Mouse (Mus musculus): ENCODE results near the gene Ptbp3. TPM values are rescaled to one million over a fixed set of nuclear protein-coding genes. Genes with fewer than 3 reads are reported as not detected.

Gene Ptbp3
- polyA plus RNA-seq, 1 experiment from 2014 or later: 39.9 TPM

DNA sequence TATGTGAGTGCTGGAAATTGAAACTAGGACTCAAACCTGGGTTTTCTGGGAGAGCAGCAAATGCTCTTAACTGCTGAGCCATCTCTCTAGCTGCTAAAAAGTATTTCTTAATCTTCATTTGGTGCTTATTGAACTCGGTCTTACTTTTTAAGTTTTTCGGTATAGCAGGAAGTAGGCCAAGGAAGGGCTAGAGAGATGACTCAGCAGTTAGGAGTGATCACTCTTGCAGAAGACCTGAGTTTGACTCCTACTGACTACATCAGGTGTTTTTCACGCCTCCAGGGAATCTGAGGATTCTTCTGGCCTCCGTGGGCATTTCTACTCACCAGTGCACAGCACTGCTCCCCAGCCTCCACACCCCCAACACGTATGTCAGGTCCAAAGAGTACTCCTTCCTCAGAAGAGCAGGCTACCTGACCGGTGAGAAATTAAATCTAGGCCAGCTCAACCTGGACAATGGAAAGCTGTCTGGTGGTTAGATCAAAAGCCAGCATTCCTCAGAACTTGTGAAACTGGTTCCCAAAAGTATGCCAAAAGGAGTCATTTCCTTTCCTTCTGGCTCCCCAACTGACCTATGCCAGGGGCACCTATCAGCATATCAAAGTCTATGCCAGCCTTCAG, 98.8 kb downstream of the Ptbp3 start:
- Histone ChIP-seq H3K4me1 (replicated peaks) (no peaks in the 10 kb centered on the region), H3K27ac (no peak overlapping the region), H3K9ac (replicated peaks) (no peak overlapping the region), H3K36me3 (no peaks in the 10 kb centered on the region), H3K9me3 (no peaks in the 10 kb centered on the region), H3K4me2 (no peak overlapping the region), H3K27me3 (no peaks in the 10 kb centered on the region), H3K4me3 (replicated peaks) (no peak overlapping the region)
- WGBS: 82% methylated on average over 6 of the region's 6 CpGs
- ATAC-seq (ENCODE audit: insufficient number of reproducible peaks, insufficient read depth, low FRiP score, low TSS enrichment, low read depth): no peak

DNA sequence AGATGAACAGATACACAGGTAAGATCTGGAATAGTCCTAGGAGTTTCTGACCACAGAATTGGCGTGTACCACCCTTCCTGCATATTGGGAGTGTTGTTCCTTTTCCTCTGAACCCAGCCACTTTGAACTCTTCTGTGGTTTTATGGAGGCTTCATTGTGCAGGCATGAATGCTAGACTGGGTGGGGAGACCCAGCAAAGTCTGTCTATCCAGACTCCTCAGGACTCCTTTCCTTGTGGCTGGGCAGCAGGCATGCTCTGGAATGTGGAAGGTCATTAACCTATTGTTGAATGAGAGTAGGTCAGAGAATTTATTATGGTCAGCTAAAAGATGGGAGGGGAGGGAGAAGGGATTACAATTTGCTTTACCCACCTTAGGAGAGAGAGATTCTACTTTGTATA, 101.9 kb downstream of the Ptbp3 start:
- H3K4me1 ChIP-seq (replicated peaks): no peaks in the 10 kb centered on the region
- no peaks in the 10 kb centered on the region for H3K27me3 ChIP-seq
- WGBS: 85% methylated on average over 1 of the region's 1 CpGs
- H3K36me3 ChIP-seq: no peaks in the 10 kb centered on the region
- no peak overlapping the region for H3K27ac ChIP-seq
- ATAC-seq (ENCODE audit: insufficient number of reproducible peaks, insufficient read depth, low FRiP score, low TSS enrichment, low read depth): no peak
- no peak overlapping the region for H3K4me2 ChIP-seq
- H3K9ac ChIP-seq (replicated peaks): no peak overlapping the region
- no peaks in the 10 kb centered on the region for H3K9me3 ChIP-seq
- H3K4me3 ChIP-seq (replicated peaks): no peak overlapping the region

DNA sequence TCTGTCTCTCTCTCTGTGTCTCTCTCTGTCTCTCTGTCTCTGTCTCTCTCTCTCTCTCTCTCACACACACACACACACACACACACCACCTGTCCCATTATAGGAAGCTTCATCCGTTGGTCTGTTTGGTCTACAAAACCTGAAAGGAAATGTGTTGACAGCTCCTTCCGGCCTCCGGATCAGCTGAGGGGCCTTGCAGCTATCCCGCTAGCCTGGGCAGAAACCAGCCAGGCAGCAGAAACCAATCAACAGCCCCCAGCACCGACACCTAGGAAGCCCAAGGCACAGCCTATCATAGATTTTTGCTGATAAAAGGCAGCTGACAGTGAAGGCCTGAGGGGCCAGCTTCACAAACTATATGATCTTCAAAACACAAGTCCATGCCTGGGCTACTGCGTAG, 103.6 kb downstream of the Ptbp3 start:
- H3K9me3 ChIP-seq: no peaks in the 10 kb centered on the region
- no peak overlapping the region for H3K4me3 ChIP-seq (replicated peaks)
- WGBS: 55% methylated on average over 6 of the region's 6 CpGs

DNA sequence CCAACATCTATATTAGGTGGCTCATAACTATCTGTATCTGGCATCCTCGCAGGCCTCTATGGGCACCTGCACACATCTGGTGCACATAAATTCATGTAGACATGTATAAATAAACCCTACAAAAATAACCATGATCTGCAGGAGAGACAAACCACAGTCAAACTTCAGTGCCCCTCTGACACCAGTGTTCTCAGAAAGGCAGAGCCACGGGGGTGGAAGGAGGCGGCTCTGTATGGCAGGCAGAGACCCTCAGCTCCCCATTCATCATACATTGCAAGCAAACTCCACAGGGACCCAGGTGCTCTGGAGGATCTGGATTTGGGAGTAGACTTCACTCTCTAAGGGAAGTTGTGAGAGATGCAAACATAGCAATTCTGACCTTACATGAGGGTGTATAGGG, 104.2 kb downstream of the Ptbp3 start:
- Histone ChIP-seq H3K36me3 (no peaks in the 10 kb centered on the region), H3K4me1 (replicated peaks) (no peaks in the 10 kb centered on the region), H3K27me3 (peaks cover 8% of the 10 kb centered on the region), H3K4me2 (no peak overlapping the region), H3K9ac (replicated peaks) (no peak overlapping the region), H3K4me3 (replicated peaks) (no peak overlapping the region), H3K27ac (no peak overlapping the region), H3K9me3 (no peaks in the 10 kb centered on the region)
- no peak for ATAC-seq (ENCODE audit: insufficient number of reproducible peaks, insufficient read depth, low FRiP score, low TSS enrichment, low read depth)
- WGBS: 81% methylated on average over 3 of the region's 3 CpGs

More for the DNA sequence above, 103.6 kb downstream of the Ptbp3 start:
- Histone ChIP-seq H3K27ac (no peak overlapping the region), H3K9ac (replicated peaks) (no peak overlapping the region), H3K4me1 (replicated peaks) (no peaks in the 10 kb centered on the region), H3K4me2 (no peak overlapping the region), H3K36me3 (no peaks in the 10 kb centered on the region), H3K27me3 (peaks cover 3% of the 10 kb centered on the region)
- ATAC-seq (ENCODE audit: insufficient number of reproducible peaks, insufficient read depth, low FRiP score, low TSS enrichment, low read depth): no peak

DNA sequence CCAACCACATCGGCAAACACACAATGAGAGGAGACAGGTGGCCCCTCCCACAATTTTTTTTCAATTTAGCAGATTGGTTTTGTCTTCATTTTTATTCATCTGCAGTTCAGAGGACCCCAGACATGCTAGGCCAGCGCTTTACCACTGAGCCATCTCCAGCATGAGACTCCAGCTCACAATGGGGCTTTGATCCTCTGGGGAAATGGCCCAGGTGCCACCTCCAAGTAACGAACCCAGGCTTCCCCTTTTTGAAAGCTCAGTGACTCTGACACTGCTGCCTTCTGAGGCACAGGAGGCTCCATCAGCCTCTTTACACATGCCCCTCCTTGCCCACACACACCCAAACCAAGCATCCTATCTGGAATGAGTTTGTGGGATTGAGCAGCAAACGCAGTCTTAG, 105.1 kb downstream of the Ptbp3 start:
- Histone ChIP-seq H3K4me3 (replicated peaks) (no peak overlapping the region), H3K36me3 (no peaks in the 10 kb centered on the region), H3K9ac (replicated peaks) (no peak overlapping the region), H3K4me1 (replicated peaks) (no peaks in the 10 kb centered on the region), H3K9me3 (no peaks in the 10 kb centered on the region), H3K27me3 (peaks cover 14% of the 10 kb centered on the region), H3K4me2 (no peak overlapping the region), H3K27ac (no peak overlapping the region)
- no peak for ATAC-seq (ENCODE audit: insufficient number of reproducible peaks, insufficient read depth, low FRiP score, low TSS enrichment, low read depth)
- WGBS: 74% methylated on average over 4 of the region's 4 CpGs

DNA sequence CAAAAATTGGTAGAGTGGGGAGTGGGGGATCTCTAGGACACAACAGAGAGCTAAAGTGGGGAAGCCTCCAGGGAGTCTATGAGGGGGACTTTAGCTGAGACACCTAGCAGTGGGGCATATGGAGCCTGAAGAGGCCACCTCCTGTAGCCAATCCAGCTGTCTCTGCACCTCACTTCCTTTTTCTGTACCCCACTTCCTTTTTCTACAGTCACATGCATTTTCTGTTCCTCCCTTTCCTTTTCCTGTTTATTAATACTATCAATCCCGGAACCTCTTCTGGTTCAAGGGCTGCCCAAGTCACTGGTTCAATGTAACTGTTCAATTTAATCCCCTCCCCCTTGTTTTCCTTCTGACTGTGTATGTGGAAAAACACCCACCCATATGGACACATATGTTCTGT, 107.9 kb downstream of the Ptbp3 start:
- WGBS: 82% methylated on average over 1 of the region's 1 CpGs
- Histone ChIP-seq H3K4me3 (replicated peaks) (no peak overlapping the region), H3K4me2 (no peak overlapping the region), H3K9me3 (no peaks in the 10 kb centered on the region), H3K9ac (replicated peaks) (no peak overlapping the region), H3K27me3 (peaks cover 38% of the 10 kb centered on the region), H3K36me3 (no peaks in the 10 kb centered on the region), H3K4me1 (replicated peaks) (peaks cover 6% of the 10 kb centered on the region; the same call in 1 of the 2 replicates), H3K27ac (no peak overlapping the region)
- ATAC-seq (ENCODE audit: insufficient number of reproducible peaks, insufficient read depth, low FRiP score, low TSS enrichment, low read depth): no peak

DNA sequence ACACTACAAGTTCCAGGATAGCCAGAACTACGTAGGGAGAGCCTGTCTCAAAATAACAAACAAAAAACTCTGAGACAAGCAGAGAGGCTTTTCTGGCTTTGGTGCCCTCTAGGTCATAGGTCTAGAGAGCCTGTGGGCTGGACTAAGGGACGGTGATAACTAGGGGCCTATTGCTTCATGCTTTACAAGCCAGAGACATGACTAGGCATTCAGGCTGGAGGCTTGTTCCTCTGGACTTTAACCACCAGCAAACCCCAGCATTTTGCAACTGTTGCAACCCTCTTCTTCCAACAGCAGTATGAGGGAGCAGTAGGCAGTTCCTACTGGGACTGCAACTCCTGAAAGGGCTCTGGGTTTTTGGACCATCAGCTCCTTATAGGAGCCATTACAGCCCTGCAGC, 109.2 kb downstream of the Ptbp3 start:
- Histone ChIP-seq H3K4me2 (no peak overlapping the region), H3K9ac (replicated peaks) (no peak overlapping the region), H3K4me3 (replicated peaks) (no peak overlapping the region), H3K36me3 (no peaks in the 10 kb centered on the region), H3K4me1 (replicated peaks) (peaks cover 6% of the 10 kb centered on the region; the same call in 1 of the 2 replicates), H3K9me3 (no peaks in the 10 kb centered on the region), H3K27ac (no peak overlapping the region), H3K27me3 (peaks cover 38% of the 10 kb centered on the region)
- no peak for ATAC-seq (ENCODE audit: insufficient number of reproducible peaks, insufficient read depth, low FRiP score, low TSS enrichment, low read depth)
- 49% methylated on average over 2 of the region's 2 CpGs for WGBS

DNA sequence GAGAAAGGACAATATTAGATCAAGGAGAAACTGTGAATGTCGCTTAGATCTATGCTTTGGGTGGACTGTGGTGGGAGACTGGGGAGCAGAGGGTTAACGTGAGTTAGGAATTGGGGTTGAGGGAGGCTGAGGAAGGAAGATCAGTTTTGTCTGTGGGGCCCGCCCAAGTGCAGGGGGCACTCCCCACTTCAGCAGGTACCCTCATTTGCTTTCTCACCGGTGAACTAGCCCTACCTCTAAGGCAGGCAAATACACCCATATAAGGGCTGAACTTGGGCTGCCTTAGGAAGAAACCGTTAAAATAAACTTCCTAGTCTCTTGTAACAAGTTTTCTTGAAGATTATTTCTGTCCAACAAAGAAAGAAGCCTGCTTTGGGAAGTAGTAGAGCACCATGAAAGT, 110.1 kb downstream of the Ptbp3 start:
- WGBS: 21% methylated on average over 5 of the region's 5 CpGs
- Histone ChIP-seq H3K36me3 (no peaks in the 10 kb centered on the region), H3K27me3 (peaks cover 38% of the 10 kb centered on the region), H3K27ac (no peak overlapping the region), H3K4me1 (replicated peaks) (peaks cover 6% of the 10 kb centered on the region; the same call in 1 of the 2 replicates), H3K4me3 (replicated peaks) (no peak overlapping the region), H3K4me2 (peak overlapping the region; percentile 100; the same call in 1 of the 2 replicates), H3K9ac (replicated peaks) (no peak overlapping the region), H3K9me3 (no peaks in the 10 kb centered on the region)
- no peak for ATAC-seq (ENCODE audit: insufficient number of reproducible peaks, insufficient read depth, low FRiP score, low TSS enrichment, low read depth)

DNA sequence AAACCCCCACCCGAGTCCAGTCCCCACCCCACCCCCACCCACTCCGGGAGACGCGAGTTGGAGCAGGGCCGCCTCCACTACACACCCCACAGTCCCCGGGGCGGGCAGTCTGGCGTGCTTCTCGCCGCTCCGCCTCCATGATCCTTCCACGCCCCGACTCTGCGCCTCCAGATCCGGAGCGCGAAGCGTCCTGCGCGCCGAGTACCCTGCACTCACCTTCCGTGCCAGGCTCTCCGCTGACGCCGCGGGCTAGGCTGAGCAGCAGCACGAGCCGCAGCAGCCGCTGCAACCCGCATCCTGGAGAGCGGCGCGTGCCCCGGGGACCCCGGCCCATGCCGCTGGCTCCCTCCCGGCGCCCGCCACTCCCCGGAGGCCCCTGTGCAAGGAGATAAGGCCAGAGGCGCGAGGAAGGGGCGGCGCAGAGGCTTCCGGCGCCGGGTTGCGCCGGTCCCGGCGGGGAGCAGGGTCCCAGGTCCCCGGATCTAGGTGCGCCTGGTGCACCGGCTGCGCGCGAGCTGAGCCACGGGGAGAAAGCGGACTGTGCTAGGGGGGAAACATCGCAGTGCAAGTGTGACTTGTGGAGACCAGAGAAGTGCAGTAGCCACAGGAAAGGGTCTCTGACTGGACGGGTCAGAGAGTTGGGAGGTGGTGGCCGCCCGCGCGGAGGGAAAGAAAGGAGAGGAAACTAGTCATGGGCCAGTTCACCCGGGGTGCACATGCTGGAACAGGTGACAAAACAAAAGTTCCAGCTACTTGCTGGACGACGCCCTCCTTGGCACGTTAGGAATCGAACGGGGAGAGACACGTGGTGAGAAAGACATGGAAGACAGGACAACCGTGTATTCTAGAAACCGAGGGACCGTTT, 110.9 kb downstream of the Ptbp3 start, which contains the start of gene Susd1:
Gene Susd1, minus strand, starts transcription at position 644 of the 865 bp plus-strand sequence.
- H3K4me2 ChIP-seq: peak within 1 kb of the TSS; percentile 100
- no peaks in the 10 kb centered on the region for H3K9me3 ChIP-seq
- H3K27me3 ChIP-seq: peaks cover 38% of the 10 kb centered on the region
- WGBS: under 1% methylated on average over 74 of the region's 75 CpGs
- H3K4me1 ChIP-seq (replicated peaks): peaks cover 6% of the 10 kb centered on the region; the same call in 1 of the 2 replicates
- peak; percentile 68 for ATAC-seq (ENCODE audit: insufficient number of reproducible peaks, insufficient read depth, low FRiP score, low TSS enrichment, low read depth)
- H3K36me3 ChIP-seq: no peaks in the 10 kb centered on the region
- no peak within 1 kb of the TSS for H3K27ac ChIP-seq
- H3K9ac ChIP-seq (replicated peaks): peak within 1 kb of the TSS; percentile 78
- peak within 1 kb of the TSS; percentile 70 for H3K4me3 ChIP-seq (replicated peaks)

DNA sequence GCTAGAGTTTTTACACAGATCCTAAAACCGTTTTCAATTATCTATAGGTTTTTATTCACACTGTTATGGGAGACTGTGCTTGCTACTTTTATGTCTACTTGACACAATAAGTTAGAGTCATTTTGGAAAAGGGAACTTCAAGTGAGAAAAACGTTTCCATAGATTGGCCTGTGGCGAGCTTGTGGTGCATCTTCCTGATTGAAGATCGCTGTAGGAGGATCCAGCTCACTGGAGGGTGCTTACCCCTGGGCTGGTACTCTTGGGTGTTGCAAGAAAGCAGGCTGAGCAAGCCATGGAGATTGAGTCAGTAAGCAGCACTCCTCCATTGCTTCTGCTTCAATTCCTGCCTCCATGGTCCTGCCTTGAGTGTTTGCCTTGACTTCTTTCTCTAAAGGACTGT, 113.2 kb downstream of the Ptbp3 start:
- no peaks in the 10 kb centered on the region for H3K9me3 ChIP-seq
- H3K4me2 ChIP-seq: no peak overlapping the region
- H3K4me3 ChIP-seq (replicated peaks): no peak overlapping the region
- no peak for ATAC-seq (ENCODE audit: insufficient number of reproducible peaks, insufficient read depth, low FRiP score, low TSS enrichment, low read depth)
- 88% methylated on average over 4 of the region's 4 CpGs for WGBS
- no peaks in the 10 kb centered on the region for H3K36me3 ChIP-seq
- peaks cover 38% of the 10 kb centered on the region for H3K27me3 ChIP-seq
- no peak overlapping the region for H3K9ac ChIP-seq (replicated peaks)
- no peak overlapping the region for H3K27ac ChIP-seq
- H3K4me1 ChIP-seq (replicated peaks): peaks cover 11% of the 10 kb centered on the region; the same call in 1 of the 2 replicates

DNA sequence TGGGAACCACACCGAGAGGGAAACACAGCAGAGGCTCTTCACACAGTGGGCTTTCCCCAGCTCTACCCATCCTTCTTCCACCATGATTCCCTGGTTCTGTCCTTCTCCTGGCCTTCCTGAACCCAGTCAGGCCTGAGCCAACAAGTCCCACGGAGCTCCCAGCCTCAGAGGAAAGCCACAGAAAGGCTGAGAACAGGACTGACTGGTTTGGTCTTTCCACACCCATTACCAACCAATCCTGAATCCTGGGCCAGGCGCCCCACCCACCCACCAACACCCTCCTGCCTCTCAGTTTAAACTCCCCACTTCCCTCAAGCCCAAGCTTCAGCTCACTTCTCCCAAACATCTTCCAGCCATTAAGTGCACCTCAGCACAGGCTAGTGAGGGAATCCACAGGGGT, 115.1 kb downstream of the Ptbp3 start:
- H3K9me3 ChIP-seq: no peaks in the 10 kb centered on the region
- H3K4me1 ChIP-seq (replicated peaks): peaks cover 11% of the 10 kb centered on the region; the same call in 1 of the 2 replicates
- no peak overlapping the region for H3K27ac ChIP-seq
- no peak overlapping the region for H3K4me2 ChIP-seq
- H3K4me3 ChIP-seq (replicated peaks): no peak overlapping the region
- no peak overlapping the region for H3K9ac ChIP-seq (replicated peaks)
- 60% methylated on average over 3 of the region's 3 CpGs for WGBS
- no peaks in the 10 kb centered on the region for H3K36me3 ChIP-seq
- peaks cover 23% of the 10 kb centered on the region for H3K27me3 ChIP-seq
- ATAC-seq (ENCODE audit: insufficient number of reproducible peaks, insufficient read depth, low FRiP score, low TSS enrichment, low read depth): no peak

Measured in limb, embryonic 12.5 days (tissue).